Mouse (Mus musculus) brain, embryonic 14.5 days (tissue): ENCODE data around the gene Tgfbr3l.

Experiments used
- CTCF ChIP-seq: fragments of 200-500 bp; IDR thresholded peaks from 2 replicates; pipeline ENCODE4 v1.5.1; 2012; ENCODE audit warnings: inconsistent platforms, mild to moderate bottlenecking, moderate library complexity, borderline replicate concordance; ENCODE audit not compliant: insufficient read depth, insufficient read length; ENCODE audit errors: extremely low read depth
- POLR2A ChIP-seq: fragments of 200-500 bp; IDR thresholded peaks from 2 replicates; pipeline ENCODE4 v1.6.1; 2012; ENCODE audit warnings: mild to moderate bottlenecking, inconsistent platforms, borderline replicate concordance; ENCODE audit not compliant: poor library complexity, insufficient read depth, insufficient read length, severe bottlenecking; ENCODE audit errors: extremely low read depth

- TF ChIP-seq CTCF, result no peak
- no peak for TF ChIP-seq POLR2A
Observed at GRCm38 (mm10) chr8:4249213-4249612, 1.2 kb downstream of the Tgfbr3l start.
